Mouse (Mus musculus) CH12.LX (cell line): ENCODE measurements around the gene Ncoa6. TPM values are rescaled to one million over a fixed set of nuclear protein-coding genes. Genes with fewer than 3 reads are reported as not detected.

Experiments used
- DNase-seq: peaks from one replicate; pipeline ENCODE4 v3.0.0-alpha.2; 2013; ENCODE audit errors: extremely low read depth
- H3K27ac ChIP-seq: 2 replicates; pipeline ENCODE4 v1.5.1; 2012; ENCODE audit warnings: low read depth, mild to moderate bottlenecking, control low read depth, moderate library complexity; ENCODE audit not compliant: insufficient read depth
- H3K27me3 ChIP-seq: replicated peaks from 2 replicates; pipeline ENCODE3; 2012; ENCODE audit warnings: inconsistent platforms
- H3K36me3 ChIP-seq, 2 experiments: replicated peaks in 1 of 2; 2 replicates each; pipeline versions ENCODE3 to v1.6.1; 2012; ENCODE audit warnings: inconsistent platforms in 1 of 2, low read length in 1 of 2, mild to moderate bottlenecking in 1 of 2, mixed read lengths in 1 of 2, moderate library complexity in 1 of 2; ENCODE audit not compliant: control insufficient read depth in 1 of 2, insufficient read depth in 1 of 2
- H3K4me1 ChIP-seq, 2 experiments: 2 replicates each; pipeline ENCODE4 v1.6.1; 2012; ENCODE audit warnings: inconsistent platforms in 1 of 2, moderate library complexity in 1 of 2; ENCODE audit not compliant: insufficient read depth in 2 of 2, control insufficient read depth in 1 of 2
- H3K4me2 ChIP-seq: 2 replicates; pipeline ENCODE4 v1.6.1; 2012; ENCODE audit warnings: low read depth, mild to moderate bottlenecking, control low read depth; ENCODE audit not compliant: poor library complexity, insufficient read depth, severe bottlenecking
- H3K4me3 ChIP-seq, 3 experiments: fragments of 150-350 bp in 1 of 3; sonication (generic) in 1 of 3; replicated peaks in 1 of 3; 2 replicates each; pipeline versions ENCODE3 to v1.5.1; 2011 to 2012; ENCODE audit warnings: low read depth in 2 of 3, low read length in 2 of 3, mild to moderate bottlenecking in 2 of 3, moderate library complexity in 2 of 3, control low read depth in 1 of 3, improper control_type of control experiment in 1 of 3, inconsistent platforms in 1 of 3, mixed read lengths in 1 of 3; ENCODE audit not compliant: poor library complexity in 1 of 3
- H3K79me2 ChIP-seq: replicated peaks from 2 replicates; pipeline ENCODE4 v1.6.1; 2012; ENCODE audit warnings: mild to moderate bottlenecking, moderate library complexity; ENCODE audit not compliant: control insufficient read depth, poor library complexity, insufficient read depth, severe bottlenecking; ENCODE audit errors: extremely low read depth
- H3K9ac ChIP-seq: 2 replicates; pipeline ENCODE4 v1.6.1; 2012; ENCODE audit warnings: low read depth, mild to moderate bottlenecking, control low read depth, moderate library complexity; ENCODE audit not compliant: insufficient read depth
- H3K9me3 ChIP-seq: replicated peaks from 2 replicates; pipeline ENCODE3; 2012; ENCODE audit warnings: low read length, inconsistent platforms, mixed read lengths
- BHLHE40 ChIP-seq: IDR thresholded peaks from 2 replicates; pipeline ENCODE4 v1.6.1; 2011; ENCODE audit warnings: mild to moderate bottlenecking, low read depth, low read length, improper control_type of control experiment
- CHD1 ChIP-seq: IDR thresholded peaks from 2 replicates; pipeline ENCODE4 v1.6.1; 2012; ENCODE audit warnings: low read depth, low read length, improper control_type of control experiment, inconsistent platforms
- CTCF ChIP-seq, 2 experiments: IDR thresholded peaks in 1 of 2; conservative IDR thresholded peaks in 1 of 2; 2 replicates each; pipeline ENCODE4 v1.5.1; 2011 to 2012; ENCODE audit warnings: low read depth in 2 of 2, low read length in 2 of 2, improper control_type of control experiment in 1 of 2, inconsistent platforms in 1 of 2, mild to moderate bottlenecking in 1 of 2, moderate library complexity in 1 of 2
- E2F4 ChIP-seq: IDR thresholded peaks from 2 replicates; pipeline ENCODE4 v1.6.1; 2011; ENCODE audit warnings: low read depth, low read length, improper control_type of control experiment; ENCODE audit not compliant: insufficient replicate concordance
- ELF1 ChIP-seq: IDR thresholded peaks from 2 replicates; pipeline ENCODE4 v1.6.1; 2014; ENCODE audit warnings: low read depth, mild to moderate bottlenecking, inconsistent platforms, low read length, improper control_type of control experiment
- EP300 ChIP-seq: IDR thresholded peaks from 2 replicates; pipeline ENCODE4 v1.6.1; 2011; ENCODE audit warnings: low read length, improper control_type of control experiment
- ETS1 ChIP-seq: conservative IDR thresholded peaks from 2 replicates; pipeline ENCODE4 v1.6.1; 2012; ENCODE audit warnings: low read depth, mild to moderate bottlenecking, inconsistent platforms, low read length, improper control_type of control experiment, moderate library complexity
- IRF4 ChIP-seq: IDR thresholded peaks from 2 replicates; pipeline ENCODE4 v1.6.1; 2014; ENCODE audit warnings: low read depth, mild to moderate bottlenecking, inconsistent platforms, low read length, improper control_type of control experiment
- JUN ChIP-seq: IDR thresholded peaks from 2 replicates; pipeline ENCODE4 v1.6.1; 2011; ENCODE audit warnings: low read depth, mild to moderate bottlenecking, low read length, improper control_type of control experiment, moderate library complexity; ENCODE audit not compliant: insufficient read depth
- JUND ChIP-seq: conservative IDR thresholded peaks from 2 replicates; pipeline ENCODE4 v1.6.1; 2011; ENCODE audit warnings: low read depth, low read length, improper control_type of control experiment
- MAFK ChIP-seq: IDR thresholded peaks from 2 replicates; pipeline ENCODE4 v1.6.1; 2011; ENCODE audit warnings: low read length, improper control_type of control experiment; ENCODE audit not compliant: insufficient replicate concordance
- MAX ChIP-seq: IDR thresholded peaks from 2 replicates; pipeline ENCODE4 v1.6.1; 2011; ENCODE audit warnings: low read length, improper control_type of control experiment
- MAZ ChIP-seq: IDR thresholded peaks from 2 replicates; pipeline ENCODE4 v1.6.1; 2012; ENCODE audit warnings: low read depth, mild to moderate bottlenecking, inconsistent platforms, low read length, improper control_type of control experiment, moderate library complexity
- MEF2A ChIP-seq: IDR thresholded peaks from 2 replicates; pipeline ENCODE4 v1.6.1; 2014; ENCODE audit warnings: low read depth, mild to moderate bottlenecking, inconsistent platforms, low read length, improper control_type of control experiment, borderline replicate concordance
- PAX5 ChIP-seq: IDR thresholded peaks from 2 replicates; pipeline ENCODE4 v1.6.1; 2012; ENCODE audit warnings: low read length, inconsistent platforms, mixed read lengths
- POLR2AphosphoS2 ChIP-seq: IDR thresholded peaks from 2 replicates; pipeline ENCODE4 v1.6.1; 2011; ENCODE audit warnings: low read depth, low read length, improper control_type of control experiment
- RAD21 ChIP-seq: IDR thresholded peaks from 2 replicates; pipeline ENCODE4 v1.6.1; 2011; ENCODE audit warnings: low read depth, mild to moderate bottlenecking, low read length, improper control_type of control experiment, moderate library complexity
- RCOR1 ChIP-seq: conservative IDR thresholded peaks from 2 replicates; pipeline ENCODE4 v1.6.1; 2012; ENCODE audit warnings: low read depth, mild to moderate bottlenecking, inconsistent platforms, low read length, improper control_type of control experiment
- ZNF384 ChIP-seq: IDR thresholded peaks from 2 replicates; pipeline ENCODE4 v1.6.1; 2012; ENCODE audit warnings: low read depth, low read length, improper control_type of control experiment, inconsistent platforms
- dilution Hi-C: fragments of 300-500 bp; cut with MboI; formaldehyde crosslinking; loops from 2 replicates; pipeline ENCODE4 v1.14.3; 2020; ENCODE audit warnings: low sequenced_read_pairs; ENCODE audit not compliant: extremely low pct_unique_long_range_greater_than_20kb, extremely low pct_ligation_motif_present
- in situ Hi-C: fragments of 300-500 bp; cut with MboI; formaldehyde crosslinking; loops from 3 replicates; pipeline ENCODE4 v1.14.3; 2019; ENCODE audit warnings: low sequenced_read_pairs, low pct_ligation_motif_present, low pct_unique_long_range_greater_than_20kb, mixed read lengths
- polyA plus RNA-seq: library from polyadenylated mRNA; unstranded; fragments of >175 nt; gene quantifications from 2 replicates; pipeline ENCODE4 v1.2.1, GENCODE M21; 2012; ENCODE audit warnings: low read depth; ENCODE audit not compliant: insufficient read length
- total RNA-seq, 2 experiments: library from RNA; depleted of rRNA; stranded (reverse); fragments of 300-350 nt in 1 of 2; fragments of >200 nt in 1 of 2; gene quantifications; 2 replicates each; pipeline ENCODE4 v1.2.3; 2012 to 2014

The Ncoa6 gene
- total and polyA plus RNA-seq, 3 experiments = 5.4 to 20.6 (median 5.9) TPM

DNA sequence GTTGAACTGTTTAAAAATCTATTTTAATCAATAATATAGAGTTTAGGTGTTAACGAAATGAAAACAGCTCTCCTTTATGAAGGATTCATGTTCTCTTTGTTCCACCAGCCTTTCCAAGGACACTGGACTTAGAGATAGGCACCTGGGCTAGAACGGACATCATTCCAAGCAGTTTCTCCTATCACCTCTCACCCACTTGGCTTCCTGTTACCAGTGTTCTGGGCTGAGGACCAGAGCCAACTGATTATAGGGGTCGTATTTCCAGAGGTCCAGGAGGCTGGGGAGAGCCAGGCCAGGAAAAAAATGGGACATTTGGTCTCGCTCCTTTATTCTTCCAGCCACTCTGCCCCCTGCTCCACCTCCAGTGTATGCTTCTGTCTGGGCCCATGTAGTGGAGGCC, 101.2 kb downstream of the Ncoa6 start:
- in situ Hi-C loops (no loop called here), dilution Hi-C loops (no loop called here)
- no peak overlapping the region for H3K27ac ChIP-seq
- DNase-seq = no peak
- H3K36me3 ChIP-seq = no peaks in the 10 kb centered on the region
- no peak overlapping the region for H3K9ac ChIP-seq
- no peak overlapping the region for H3K4me3 ChIP-seq
- H3K4me1 ChIP-seq = 0 out of 4 replicates have a peak, but pooled peaks cover 0 to 3% of the 10 kb centered on the region in 2 experiments
- no peak overlapping the region for H3K4me2 ChIP-seq
- H3K79me2 ChIP-seq = no peaks in the 10 kb centered on the region
- peaks cover 8% of the 10 kb centered on the region for H3K27me3 ChIP-seq
- no peaks in the 10 kb centered on the region for H3K9me3 ChIP-seq
- TF ChIP-seq MEF2A (no peak), ELF1 (no peak)

DNA sequence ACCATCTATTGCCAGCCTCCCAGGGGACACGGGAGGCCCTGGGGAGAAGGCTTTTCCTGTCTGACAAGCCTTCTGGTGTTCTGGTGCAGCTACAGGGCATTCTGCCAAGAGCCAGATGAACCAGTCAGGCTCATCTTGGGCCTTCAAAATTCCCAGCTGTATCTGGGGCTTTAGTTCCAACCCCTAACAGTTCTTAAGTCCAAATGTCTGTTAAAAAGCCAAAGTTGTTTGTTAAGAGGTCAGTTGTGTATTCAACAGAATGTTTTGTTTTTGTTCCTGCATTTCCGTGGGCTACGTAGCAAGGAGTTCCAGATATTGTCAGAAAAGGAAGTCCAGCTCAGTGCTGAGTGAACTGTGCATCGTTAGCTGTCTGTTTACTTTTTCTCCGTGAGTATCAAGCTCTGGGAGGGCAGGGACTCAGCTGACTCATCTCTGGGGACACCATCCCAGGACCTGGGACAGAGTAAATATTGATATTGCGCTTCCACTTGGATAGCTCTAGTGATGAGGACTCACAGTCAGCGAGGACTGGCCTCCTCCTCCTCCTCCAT, 104.3 kb downstream of the Ncoa6 start:
- no peak overlapping the region for H3K27ac ChIP-seq
- no peak overlapping the region for H3K9ac ChIP-seq
- H3K4me3 ChIP-seq = no peak overlapping the region
- TF ChIP-seq MAFK = no peak
- TF ChIP-seq BHLHE40 = no peak
- no peak for TF ChIP-seq E2F4
- no peak for TF ChIP-seq ELF1
- TF ChIP-seq MAZ = no peak
- TF ChIP-seq IRF4 = no peak
- no peak for TF ChIP-seq POLR2AphosphoS2
- TF ChIP-seq ZNF384 = no peak
- TF ChIP-seq RAD21 = no peak
- peaks cover 4% of the 10 kb centered on the region for H3K27me3 ChIP-seq
- no peak for DNase-seq
- no peaks in the 10 kb centered on the region for H3K79me2 ChIP-seq
- in situ Hi-C loops (no loop called here), dilution Hi-C loops (no loop called here)
- H3K4me1 ChIP-seq = no peaks in the 10 kb centered on the region
- H3K4me2 ChIP-seq = no peak overlapping the region
- no peaks in the 10 kb centered on the region for H3K9me3 ChIP-seq
- no peaks in the 10 kb centered on the region for H3K36me3 ChIP-seq

DNA sequence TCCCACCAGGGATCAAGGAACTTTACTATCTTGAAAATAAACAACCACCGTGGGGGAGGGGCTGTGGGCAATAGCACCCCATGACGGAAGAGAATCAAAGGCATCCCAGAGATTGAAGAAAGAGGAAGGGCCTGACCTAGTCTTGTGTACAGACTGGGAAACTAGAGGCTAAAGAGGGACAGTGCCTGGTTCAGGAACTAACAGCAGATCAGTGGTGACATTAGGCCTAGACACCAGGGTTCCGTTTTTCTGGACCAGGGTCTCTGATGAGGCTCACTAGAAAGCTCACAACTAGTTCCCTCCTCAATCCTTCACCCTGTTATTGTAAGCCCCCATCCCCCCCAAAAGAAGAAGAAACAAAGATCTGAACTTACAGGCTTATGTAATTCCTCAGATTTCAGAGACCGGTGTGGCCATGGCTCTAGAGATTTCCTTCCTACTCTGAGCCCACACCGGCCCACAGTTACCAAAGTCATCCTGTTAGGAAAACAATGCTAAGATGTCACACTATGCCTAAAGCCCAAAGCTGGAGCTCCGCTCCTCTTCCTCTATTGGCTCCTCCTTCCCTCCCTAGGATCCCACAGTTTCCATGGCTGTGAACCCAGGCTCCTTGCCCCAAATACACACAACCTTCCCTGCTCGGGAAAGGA, 105.9 kb downstream of the Ncoa6 start:
- Histone ChIP-seq H3K36me3 (no peaks in the 10 kb centered on the region), H3K27me3 (no peaks in the 10 kb centered on the region), H3K9ac (no peak overlapping the region), H3K79me2 (no peaks in the 10 kb centered on the region), H3K4me1 (no peaks in the 10 kb centered on the region), H3K27ac (no peak overlapping the region), H3K9me3 (no peaks in the 10 kb centered on the region), H3K4me2 (no peak overlapping the region), H3K4me3 (no peak overlapping the region)
- DNase-seq = no peak
- in situ Hi-C loops = no loop called here
- TF ChIP-seq PAX5 = no peak
- TF ChIP-seq MAFK = no peak
- TF ChIP-seq RCOR1 = no peak
- TF ChIP-seq ETS1 = no peak
- no peak for TF ChIP-seq RAD21
- no peak for TF ChIP-seq JUN
- no peak for TF ChIP-seq JUND
- no peak for TF ChIP-seq EP300
- TF ChIP-seq MEF2A = no peak
- TF ChIP-seq CHD1 = no peak
- no peak for TF ChIP-seq MAX
- TF ChIP-seq ELF1 = no peak
- TF ChIP-seq CTCF (conservative IDR thresholded peaks at IDR 0.05 in 1 of 2, IDR thresholded peaks at IDR 0.05 in 1 of 2; ENCODE audit: low read depth in 2 of 2, low read length in 2 of 2) = no peak
- TF ChIP-seq POLR2AphosphoS2 = no peak
- dilution Hi-C loops = no loop called here
